Mouse (Mus musculus): ENCODE results near the gene Psrc1.

Gene Psrc1

GRCm38 (mm10) chr3:108389111-108389545 is 5.5 kb downstream of the Psrc1 start:
- peak; percentile 98 for DNase-seq

GRCm38 (mm10) chr3:108392299-108392698 is 8.7 kb downstream of the Psrc1 start:
- no peak for DNase-seq

- DNase-seq: no peak
Measured at GRCm38 (mm10) chr3:108392793-108393192, 9.2 kb downstream of the Psrc1 start.

- DNase-seq: no peak
Measured at GRCm38 (mm10) chr3:108398281-108398680, 14.6 kb downstream of the Psrc1 start.

GRCm38 (mm10) chr3:108400442-108400841 is 16.8 kb downstream of the Psrc1 start:
- no peak for DNase-seq

- DNase-seq: peak; percentile 80
Measured at GRCm38 (mm10) chr3:108401692-108402527, 18.3 kb downstream of the Psrc1 start.

GRCm38 (mm10) chr3:108402528-108402920 is 18.9 kb downstream of the Psrc1 start:
- DNase-seq: no peak

GRCm38 (mm10) chr3:108405536-108406305 is 22.1 kb downstream of the Psrc1 start:
- no peak for DNase-seq

GRCm38 (mm10) chr3:108406306-108406885 is 22.8 kb downstream of the Psrc1 start:
- no peak for DNase-seq

GRCm38 (mm10) chr3:108408517-108409008 is 24.9 kb downstream of the Psrc1 start:
- no peak for DNase-seq

- no peak for DNase-seq
Measured at GRCm38 (mm10) chr3:108409656-108410358, 26.2 kb downstream of the Psrc1 start.

GRCm38 (mm10) chr3:108410359-108410714 is 26.7 kb downstream of the Psrc1 start:
- no peak for DNase-seq

- DNase-seq: no peak
Measured at GRCm38 (mm10) chr3:108411026-108411753, 27.6 kb downstream of the Psrc1 start.

GRCm38 (mm10) chr3:108411754-108412121 is 28.1 kb downstream of the Psrc1 start:
- peak; percentile 54 for DNase-seq

- no peak for DNase-seq
Measured at GRCm38 (mm10) chr3:108413634-108414360, 30.2 kb downstream of the Psrc1 start.

- DNase-seq: peak; percentile 61
Measured at GRCm38 (mm10) chr3:108414857-108415830, 31.5 kb downstream of the Psrc1 start, which contains the start of gene Celsr2. TSS of gene Celsr2 (minus strand) at chr3:108415552.

- peak; percentile 86 for DNase-seq
Measured at GRCm38 (mm10) chr3:108415831-108416223, 32.2 kb downstream of the Psrc1 start.

- no peak for DNase-seq
Measured at GRCm38 (mm10) chr3:108423006-108423405, 39.4 kb downstream of the Psrc1 start.

GRCm38 (mm10) chr3:108423844-108424801 is 40.5 kb downstream of the Psrc1 start:
- DNase-seq: peak; percentile 66
